Mouse (Mus musculus) urinary bladder, postnatal 10 days (tissue): ENCODE results near the gene Mblac2.
"Not testable (repeated sequence)": the region's sequence is repeated elsewhere in the genome, so short reads cannot be mapped to it uniquely, and the experiment has no call there.

Experiments used
- DNase-seq: peaks from one replicate; pipeline ENCODE4 v3.0.0; 2022; ENCODE audit warnings: low spot score

Gene Mblac2

DNA sequence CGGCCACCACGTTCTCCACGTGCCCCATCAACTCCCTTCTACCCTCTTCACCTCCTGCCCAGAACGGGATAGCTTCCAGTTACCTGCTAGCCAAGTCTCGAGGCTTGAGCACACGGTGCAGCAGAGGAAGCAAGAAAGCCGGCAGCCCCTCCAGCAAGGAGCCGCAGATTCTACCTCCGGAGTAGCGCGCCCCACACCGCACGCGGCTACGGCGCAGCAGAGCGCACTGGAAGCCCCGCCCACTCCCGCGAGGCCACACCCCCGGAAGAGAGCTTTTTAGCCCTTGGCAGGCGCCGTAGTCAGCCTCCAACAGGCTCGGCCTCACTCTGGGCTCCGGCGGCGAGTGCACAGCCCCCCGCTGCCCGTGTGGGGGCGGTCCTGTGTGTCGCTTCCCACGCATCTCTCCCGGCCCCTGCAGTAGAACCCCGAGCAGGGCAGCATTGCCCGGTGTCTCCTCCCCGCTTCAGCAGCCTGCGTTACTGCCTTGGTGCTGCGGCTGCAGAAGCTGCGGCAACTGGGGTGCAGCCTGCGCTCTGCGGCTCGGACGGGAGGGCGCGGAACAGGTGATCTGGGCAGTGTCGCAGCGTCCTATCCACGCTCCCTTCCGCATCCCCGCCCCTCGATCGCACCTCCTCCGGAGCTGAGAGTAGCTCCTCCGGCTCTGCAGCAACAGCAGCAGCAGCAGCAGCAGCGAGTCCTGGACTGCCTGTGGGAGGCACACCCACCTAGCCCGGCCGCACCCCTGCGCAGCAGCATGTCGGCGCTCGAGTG lies at the start of gene Mblac2, which contains the start of gene Polr3g:
Gene Mblac2, plus strand, starts transcription at position 567 of the 771 bp plus-strand sequence.
Gene Polr3g, minus strand, starts transcription at position 239 of the 771 bp plus-strand sequence.
- DNase-seq = peak; percentile 74

DNA sequence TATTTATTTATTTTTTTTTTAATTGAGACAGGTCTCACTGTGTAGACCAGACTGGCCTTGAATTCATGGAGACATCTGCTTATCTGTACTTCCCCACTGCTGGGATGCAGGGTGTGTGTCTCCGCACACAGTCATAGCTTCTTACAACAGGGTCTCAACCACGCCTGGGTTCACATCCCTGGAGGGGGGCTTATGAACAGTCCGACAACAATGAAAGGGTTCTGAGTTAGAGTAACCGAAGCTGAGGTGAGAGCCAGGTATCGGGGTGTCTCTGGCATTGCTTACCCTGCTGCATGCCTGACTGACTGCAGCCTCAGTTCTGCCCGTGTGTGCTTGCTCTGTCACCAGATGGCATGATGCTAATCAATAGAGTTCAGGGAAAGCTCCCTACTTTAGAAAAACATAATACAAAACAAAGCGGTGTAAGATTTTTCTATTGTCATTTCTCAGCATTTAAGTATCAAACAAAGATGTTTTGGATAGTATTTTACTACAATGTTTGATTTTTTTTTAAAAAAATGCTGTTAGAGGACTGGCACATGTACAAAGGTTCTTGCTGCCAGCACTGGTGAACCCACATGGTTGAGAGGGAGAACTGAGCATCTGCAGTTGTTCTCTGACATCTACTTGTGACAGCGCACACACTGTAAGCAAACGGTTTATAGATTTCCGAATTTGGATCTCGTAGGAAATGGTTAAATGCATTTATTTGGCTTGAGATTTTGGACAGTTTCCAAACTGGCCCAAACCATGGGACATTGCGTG lies 47.4 kb upstream of the Mblac2 start:
- DNase-seq = no peak

DNA sequence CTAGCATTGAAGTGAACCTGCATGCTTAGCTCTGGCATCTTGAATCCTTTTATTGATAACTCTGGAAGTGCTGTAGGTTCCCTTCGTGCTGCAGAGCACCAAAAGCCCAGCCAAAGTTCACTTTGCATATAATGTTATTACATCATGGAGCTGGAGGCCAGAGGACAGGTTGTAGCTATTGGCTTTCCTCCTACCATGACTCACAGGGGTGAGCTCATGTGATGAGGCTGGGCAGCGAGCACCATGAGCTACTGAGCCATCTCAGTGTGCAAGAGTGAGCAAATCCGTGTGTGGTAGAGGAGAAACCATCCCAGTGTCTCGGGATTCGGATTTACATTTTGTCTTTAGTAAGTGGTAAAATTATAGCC lies 46.8 kb upstream of the Mblac2 start:
- DNase-seq = no peak

DNA sequence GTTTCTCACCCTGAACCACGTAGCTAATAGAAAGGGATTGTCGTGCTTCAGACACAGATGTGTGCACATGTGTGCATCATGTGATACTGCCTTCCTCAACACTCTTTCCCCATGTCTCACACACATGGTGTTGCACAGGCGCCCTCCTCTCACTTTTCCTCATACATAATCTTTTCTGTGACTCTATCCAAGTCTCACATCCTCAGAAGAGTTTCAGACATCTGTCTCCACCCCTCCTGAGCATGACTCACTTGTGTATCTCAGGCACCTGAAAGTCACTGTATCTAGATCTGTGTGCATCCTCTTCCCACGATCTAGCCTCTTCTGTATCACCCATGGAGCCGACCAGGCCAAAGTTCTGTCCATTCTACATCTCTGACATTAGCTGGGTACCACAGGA lies 43.4 kb upstream of the Mblac2 start:
- no peak for DNase-seq

DNA sequence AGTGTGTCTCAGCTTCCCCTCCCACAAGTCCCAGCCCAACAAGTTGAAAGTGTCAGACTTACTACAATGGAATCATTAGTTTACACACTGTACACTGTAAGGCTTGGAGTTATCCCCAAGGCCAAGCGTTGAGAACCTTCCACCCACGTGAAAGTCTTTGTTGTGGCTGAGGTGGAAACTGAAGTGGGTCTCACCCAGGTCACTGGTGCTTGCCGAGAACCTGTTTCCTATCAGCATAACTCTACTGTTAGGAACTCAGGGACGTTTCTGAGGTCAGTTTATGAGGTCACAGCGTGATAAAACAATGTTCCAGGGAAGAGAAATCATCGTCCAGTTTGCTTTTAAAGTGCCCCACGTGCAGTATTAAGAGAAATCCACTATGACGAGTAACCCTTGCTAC lies 35.8 kb upstream of the Mblac2 start:
- no peak for DNase-seq

DNA sequence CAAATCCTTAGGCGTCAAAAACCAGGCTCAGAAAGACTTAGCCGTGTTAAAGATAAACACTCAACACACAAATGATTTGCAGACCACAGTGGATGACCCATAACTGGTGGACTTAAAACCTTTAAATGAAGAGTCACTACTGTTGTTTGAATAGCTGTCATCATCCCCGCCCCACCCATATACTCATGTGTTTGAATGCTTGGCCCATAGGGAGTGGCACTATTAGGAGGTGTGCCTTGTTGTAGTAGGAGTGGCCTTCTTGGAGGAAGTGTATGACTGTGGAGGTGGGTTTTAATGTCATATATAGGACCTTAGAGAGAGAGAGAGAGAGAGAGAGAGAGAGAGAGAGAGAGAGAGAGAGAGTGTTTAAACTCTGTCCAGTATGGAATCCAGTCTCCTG lies 28.0 kb upstream of the Mblac2 start:
- DNase-seq = no peak

DNA sequence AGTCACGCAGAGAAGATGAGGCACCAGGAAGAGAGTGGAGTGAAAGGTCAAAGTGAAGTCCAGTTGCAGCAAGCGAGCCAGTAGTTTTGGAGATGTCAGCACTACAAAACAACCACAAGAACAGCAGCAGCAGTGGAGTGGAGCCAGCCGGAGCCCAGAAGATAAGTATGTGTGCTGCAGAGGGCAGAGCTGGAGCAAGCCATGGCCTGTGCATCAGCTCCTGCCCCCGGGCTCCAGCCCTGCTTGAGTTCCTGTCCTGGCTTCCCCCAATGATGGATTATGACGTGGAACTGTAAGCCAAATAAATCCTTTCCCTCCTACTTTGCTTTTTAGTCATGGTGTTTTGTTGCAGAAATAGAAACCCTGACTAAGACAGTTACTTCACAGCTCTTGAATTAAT lies 26.9 kb upstream of the Mblac2 start:
- no peak for DNase-seq

DNA sequence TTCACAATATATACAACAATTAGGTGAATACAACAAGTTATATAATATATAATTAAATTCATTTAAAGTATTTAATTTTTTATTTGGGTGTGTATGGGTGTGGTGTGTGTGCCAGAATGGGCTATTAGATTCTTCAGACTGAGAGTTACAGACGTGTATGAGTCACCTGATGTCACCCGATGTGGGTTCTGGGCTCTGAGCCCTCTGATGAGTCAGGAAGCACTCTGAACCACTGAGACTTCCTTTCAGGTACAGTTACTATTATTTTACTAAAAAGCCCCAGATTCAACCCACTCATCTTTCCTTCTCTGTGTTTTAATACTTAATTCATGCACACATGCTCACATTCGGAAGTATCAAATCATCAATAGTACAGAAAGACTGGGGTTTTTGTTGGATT lies 26.3 kb upstream of the Mblac2 start:
- no peak for DNase-seq

DNA sequence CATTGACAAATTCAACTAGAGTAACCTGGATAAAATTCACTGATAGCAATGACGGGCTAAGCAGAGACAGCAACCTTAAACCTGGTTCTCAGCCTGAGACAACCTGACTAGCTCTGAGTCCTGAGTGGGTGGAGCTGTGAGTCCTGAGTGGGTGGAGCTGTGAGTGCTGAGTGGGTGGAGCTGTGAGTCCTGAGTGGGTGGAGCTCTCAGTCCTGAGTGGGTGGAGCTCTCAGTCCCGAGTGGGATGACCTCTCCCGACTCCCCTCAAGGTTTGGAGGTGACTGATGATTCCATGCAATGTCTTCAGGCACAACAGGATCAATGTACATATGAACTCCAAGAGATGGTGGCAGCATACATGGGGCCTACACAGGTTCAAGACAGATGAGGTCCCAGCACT lies 21.6 kb upstream of the Mblac2 start:
- DNase-seq = no peak

DNA sequence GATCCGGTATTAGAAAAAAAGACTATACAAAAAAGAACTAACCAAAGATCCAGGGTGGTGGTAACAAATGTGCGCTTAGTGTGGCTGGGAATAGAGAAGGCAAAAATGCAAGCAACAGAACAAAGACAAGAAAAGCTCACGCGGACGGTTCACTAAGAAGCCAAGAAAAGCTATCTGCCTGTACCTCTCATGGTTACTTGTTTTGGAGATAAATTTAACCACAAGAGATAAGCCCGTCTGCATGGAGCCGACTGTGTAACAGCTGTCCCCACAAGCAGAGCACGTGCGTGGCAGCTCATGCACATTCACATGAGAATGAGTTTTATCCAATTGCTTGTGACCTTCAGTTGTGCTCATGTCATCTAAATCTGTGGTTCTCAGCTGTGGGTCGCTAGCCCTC lies 20.7 kb upstream of the Mblac2 start:
- DNase-seq = no peak

DNA sequence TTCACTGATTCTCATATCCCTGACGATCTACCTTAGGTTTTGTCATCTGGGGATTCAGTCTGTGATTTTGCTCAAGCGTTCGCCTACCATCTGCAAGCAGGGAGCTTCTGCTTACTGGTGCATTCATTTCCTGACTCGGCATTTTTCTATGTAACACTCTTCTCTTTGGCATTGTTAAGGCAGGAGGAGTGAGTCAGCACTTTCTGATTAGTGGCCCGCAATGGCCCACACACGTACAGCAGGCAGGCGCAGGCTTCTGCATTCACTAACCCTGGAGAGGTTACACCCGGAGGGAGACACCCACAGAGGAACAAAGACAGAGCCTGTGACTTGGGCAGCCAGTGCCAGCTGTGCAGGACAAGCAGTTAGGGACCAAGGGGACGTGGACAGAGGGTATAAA lies 19.5 kb upstream of the Mblac2 start:
- DNase-seq = no peak

DNA sequence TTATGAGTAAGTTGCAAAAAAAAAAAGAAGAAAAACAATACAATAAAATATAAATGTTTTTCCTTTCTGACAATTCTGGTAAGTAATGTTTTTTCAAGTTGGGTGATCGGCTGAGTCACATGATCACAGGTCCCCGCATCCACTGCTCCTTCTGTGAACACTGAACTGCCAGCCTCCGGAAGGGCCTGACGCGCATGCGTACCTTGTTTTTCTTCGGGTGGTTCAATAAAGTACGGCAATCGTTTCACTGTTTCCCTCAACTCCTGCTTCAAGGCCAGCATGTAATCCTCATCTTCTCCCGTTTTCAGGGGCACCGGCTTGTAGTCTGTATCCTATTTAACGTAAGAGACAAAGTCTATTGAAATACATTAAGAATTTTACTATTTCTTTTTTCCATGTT lies 16.7 kb upstream of the Mblac2 start:
- no peak for DNase-seq

DNA sequence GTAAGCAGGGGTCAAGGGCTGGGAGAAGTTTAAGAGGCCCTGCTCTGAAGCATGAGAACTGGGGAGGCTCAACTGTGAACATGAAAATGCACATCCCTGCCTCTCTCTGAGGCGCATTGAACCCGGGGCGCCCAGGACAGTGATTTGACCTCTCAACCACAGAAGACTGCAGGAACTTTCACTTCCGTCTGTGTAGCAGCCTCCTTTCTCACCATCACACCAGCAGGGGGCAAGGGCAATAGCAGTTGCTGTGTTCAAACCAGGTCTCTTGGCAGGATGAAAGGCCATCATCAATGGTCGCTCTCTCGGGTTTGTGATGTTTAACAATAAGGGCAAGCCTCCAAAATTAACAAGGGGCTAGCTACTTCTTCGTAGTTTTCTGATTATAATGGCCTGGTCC lies 8.0 kb upstream of the Mblac2 start:
- no peak for DNase-seq

DNA sequence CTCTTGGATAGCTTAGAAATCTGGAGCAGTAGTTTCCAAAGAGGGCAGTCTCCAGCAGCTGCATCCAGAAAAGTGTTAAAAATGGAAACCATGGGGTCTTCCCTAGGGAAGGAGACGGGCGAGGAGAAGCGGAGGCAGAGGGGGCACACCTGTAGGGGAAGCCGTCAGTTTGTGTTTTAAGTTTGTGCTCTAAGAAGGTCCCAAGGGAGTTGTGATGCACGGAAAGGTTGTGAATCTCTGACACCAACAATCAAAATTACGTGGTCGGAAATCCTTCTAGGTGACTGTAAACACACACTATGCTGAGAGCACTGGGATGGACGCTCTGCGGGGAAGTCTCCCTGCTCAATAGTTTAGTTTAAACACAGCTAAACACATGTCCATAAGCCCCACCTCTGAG lies 7.5 kb upstream of the Mblac2 start:
- no peak for DNase-seq

DNA sequence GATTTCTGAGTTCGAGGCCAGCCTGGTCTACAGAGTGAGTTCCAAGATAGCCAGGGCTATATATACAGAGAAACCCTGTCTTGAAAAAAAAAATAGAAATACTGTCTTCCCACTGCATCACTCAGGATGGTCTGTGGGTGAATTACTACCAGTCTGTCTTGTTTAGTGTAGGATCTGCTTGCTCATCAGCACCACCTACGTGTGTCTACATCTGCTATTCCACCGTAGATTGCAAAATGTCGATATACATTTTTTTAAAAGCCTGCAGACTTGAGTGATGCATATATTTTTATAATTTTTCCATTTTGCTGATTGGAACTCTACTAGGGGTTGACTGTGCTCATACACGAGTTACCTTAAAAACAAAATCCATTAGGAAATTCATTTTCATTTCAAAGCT lies 4.8 kb upstream of the Mblac2 start:
- no peak for DNase-seq

DNA sequence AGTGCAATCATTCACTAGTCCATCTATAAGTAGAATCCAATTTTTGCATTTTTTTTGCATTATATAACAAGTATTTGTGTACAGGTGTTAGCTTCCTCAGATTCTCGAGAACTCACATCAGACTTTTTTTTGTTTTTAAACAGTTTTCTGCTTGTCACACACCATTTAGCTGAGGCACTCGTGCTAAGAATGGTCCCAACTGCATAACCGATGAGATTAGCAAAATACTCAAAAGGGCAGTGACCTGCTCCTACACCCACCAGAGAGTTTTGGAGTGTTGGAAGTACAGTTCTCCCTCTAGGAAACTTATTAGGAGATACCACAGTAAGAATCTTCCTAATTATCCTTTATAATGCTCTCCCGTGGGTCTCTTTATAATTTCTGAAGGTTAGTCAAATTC lies 1.3 kb upstream of the Mblac2 start:
- no peak for DNase-seq

DNA sequence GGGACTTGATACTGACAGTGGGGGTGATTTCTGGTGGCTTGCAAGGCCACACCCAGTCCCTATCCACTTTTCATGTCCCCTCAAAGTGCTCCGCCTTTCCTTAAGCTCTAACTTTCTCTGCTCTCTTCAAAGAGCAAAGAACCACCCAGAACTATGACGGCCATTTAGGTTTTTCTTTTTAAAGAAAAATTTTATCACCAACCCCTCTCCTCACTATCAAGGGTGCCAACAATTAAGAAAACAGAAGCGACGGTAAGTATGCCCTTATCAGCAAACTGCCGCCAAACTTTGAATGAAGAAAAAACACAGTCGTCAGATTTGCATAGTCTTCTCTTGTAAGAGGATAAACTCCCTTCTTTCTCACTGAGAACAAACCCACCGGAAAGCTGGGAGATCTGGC lies 875 bp upstream of the Mblac2 start:
- no peak for DNase-seq

DNA sequence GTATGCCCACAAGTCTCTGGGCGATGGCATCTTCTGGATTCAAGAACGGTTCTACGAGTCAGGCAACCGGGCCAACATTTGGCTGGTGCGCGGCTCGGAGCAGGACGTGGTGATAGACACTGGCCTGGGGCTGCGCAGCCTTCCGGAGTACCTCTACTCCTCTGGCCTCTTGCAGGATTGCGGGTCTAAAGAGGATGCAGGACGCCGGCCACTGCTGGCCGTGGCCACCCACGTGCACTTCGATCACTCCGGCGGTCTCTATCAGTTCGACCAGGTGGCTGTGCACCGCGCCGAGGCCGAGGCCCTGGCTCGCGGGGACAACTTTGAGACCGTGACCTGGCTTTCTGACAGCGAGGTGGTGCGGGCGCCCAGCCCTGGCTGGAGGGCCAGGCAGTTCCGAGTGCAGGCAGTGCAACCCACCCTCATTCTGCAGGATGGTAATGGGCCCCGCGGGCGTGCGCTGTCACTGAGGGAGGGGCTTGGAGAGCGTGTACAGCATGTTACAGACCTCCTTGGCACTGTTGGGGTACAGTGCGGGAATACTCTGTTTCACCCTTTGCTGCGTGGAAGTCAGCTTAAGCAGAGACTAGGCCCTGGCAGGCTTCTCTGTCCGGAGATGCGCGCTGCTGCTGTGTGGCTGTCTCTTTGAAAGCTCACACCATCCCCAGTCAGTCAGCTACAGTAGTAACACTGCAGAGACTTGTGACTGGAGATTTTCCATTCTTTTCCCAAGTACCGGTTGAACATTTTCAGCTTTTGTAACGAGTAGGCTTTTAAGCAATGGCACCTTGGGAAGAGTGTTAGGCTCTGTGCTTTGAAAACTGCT lies 618 bp downstream of the Mblac2 start:
- no peak for DNase-seq

DNA sequence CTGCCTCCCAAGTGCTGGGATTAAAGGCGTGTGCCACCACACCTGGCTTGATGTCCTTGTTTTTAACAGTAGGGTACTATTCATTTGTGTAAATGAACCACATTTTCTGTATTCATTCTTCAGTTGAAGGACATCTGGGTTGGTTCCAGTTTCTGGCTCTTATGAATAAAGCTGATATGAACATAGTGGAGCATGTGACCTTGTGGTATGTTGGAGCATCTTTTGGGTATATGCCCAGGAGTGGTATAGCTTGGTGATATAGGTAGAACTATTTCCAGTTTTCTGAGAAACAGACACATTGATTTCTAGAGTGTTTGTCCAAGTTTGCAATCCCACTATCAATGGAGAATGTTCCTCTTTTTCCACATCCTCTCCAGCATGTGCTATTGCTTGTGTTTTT lies 2.8 kb downstream of the Mblac2 start:
- no peak for DNase-seq

DNA sequence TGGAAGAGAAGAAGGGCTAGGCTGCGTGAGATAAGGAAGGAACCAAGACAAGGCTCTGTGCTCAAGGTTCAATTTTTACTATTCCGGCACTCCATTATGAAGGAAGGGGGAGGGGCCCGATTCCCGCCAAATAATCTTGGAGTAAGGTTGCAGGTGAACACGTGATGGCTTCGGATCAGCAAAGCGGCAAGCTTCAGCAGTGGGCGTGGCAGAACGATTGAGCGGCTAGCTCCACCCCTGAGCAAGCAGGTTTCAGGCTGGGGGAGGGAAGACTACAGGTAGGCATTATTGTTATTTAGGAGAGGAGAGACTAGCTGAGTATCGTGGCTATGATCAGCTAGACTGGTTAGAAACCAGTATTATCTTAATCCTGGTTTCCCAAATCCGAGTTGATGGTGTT lies 17.0 kb downstream of the Mblac2 start:
- DNase-seq = not testable (repeated sequence)

DNA sequence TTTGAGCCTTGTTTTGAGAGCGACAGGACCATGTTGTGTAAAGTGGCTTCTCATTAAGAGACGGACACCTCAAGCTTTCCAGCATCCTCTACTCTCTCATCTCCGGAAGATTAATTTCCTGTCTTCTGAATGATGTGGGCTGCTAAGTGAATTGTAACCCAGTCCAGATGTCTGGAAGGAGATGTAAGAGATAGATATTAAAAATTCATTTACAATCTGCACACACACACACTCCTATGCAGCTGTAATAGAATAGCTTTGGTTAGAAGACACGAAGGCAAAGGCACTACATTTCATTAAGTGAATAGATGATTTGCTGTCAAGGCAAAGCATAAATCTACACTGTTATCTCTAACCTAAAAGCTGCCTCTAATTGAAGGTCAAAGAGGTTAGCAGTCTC lies 18.0 kb downstream of the Mblac2 start:
- DNase-seq = no peak

DNA sequence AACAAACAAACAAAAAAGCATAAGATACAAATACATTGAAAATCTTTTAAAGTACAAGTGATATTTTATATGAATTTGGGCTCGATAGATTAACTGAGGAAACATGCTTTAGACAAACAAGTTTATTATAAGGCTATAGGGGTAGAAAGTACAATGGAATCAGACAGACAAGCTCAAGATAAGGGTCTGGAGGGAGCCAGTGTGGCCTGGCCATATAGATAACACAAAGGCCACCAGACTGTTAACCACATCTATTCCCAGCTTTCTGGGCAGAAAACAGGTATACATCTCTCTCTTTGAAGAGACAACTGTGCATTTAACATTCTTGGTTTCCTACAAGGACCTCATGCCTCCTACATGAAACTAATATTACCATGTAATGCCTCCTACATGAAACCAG lies 19.2 kb downstream of the Mblac2 start:
- no peak for DNase-seq

DNA sequence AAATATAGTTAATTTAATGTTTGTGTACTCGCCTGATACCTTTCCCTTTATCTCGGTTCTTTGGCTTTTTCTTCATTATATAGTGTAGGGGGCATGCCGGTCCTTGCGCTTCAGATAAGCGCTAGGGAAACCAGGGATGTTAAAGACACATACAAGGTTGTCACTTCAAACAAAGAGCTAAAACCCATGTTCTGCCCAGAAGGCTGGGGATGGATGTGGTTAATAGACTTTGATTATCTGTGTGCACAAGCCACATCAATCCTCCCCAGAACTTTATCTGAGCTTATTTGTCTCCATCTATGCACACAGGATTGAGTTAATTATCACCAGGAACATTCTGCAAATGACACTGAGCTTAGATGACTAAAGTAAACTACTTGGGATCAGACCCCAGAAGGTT lies 25.5 kb downstream of the Mblac2 start:
- no peak for DNase-seq
